Mouse (Mus musculus) thymus, adult 2 months (tissue): Measurements from ENCODE around the gene Brs3. TPM values are rescaled to one million over a fixed set of nuclear protein-coding genes. Genes with fewer than 3 reads are reported as not detected.

Experiments used
- DNase-seq: peaks from one replicate; pipeline ENCODE4 v3.0.0; 2021
- H3K27ac ChIP-seq: fragments of 200-500 bp; 2 replicates; pipeline ENCODE4 v1.5.1; 2012; ENCODE audit warnings: low read length, control low read depth; ENCODE audit not compliant: control insufficient read depth, insufficient read depth
- H3K27me3 ChIP-seq: fragments of 200-500 bp; 2 replicates; pipeline ENCODE4 v1.6.1; 2012; ENCODE audit warnings: mild to moderate bottlenecking, low read length, moderate library complexity, mixed read lengths; ENCODE audit not compliant: control insufficient read depth, insufficient read depth
- H3K36me3 ChIP-seq: fragments of 200-500 bp; 2 replicates; pipeline ENCODE4 v1.6.1; 2012; ENCODE audit warnings: mild to moderate bottlenecking, low read length, moderate library complexity; ENCODE audit not compliant: control insufficient read depth, insufficient read depth
- H3K4me1 ChIP-seq: fragments of 200-500 bp; replicated peaks from 2 replicates; pipeline ENCODE4 v1.6.1; 2012; ENCODE audit warnings: low read length; ENCODE audit not compliant: control insufficient read depth, insufficient read depth
- H3K4me3 ChIP-seq: fragments of 200-500 bp; 2 replicates; pipeline ENCODE4 v1.5.1; 2012; ENCODE audit warnings: mild to moderate bottlenecking, low read length, control low read depth, moderate library complexity; ENCODE audit not compliant: control insufficient read depth, insufficient read depth
- CTCF ChIP-seq: fragments of 200-500 bp; IDR thresholded peaks from 2 replicates; pipeline ENCODE4 v1.5.1; 2012; ENCODE audit warnings: mild to moderate bottlenecking, control low read depth, low read length, moderate library complexity, borderline replicate concordance; ENCODE audit not compliant: control insufficient read depth, poor library complexity, insufficient read depth; ENCODE audit errors: extremely low read depth
- POLR2A ChIP-seq: fragments of 200-500 bp; IDR thresholded peaks from 2 replicates; pipeline ENCODE4 v1.6.1; 2012; ENCODE audit warnings: mild to moderate bottlenecking, low read length, control low read depth, moderate library complexity; ENCODE audit not compliant: control insufficient read depth, poor library complexity, insufficient read depth; ENCODE audit errors: extremely low read depth
- WGBS: fragments of 180-500 bp; shearing (Covaris S2); methylation state at CpG from one replicate; pipeline ENCODE4 v1.1.7; 2018; 5-methylcytosine and 5-hydroxymethylcytosine counted together
- polyA plus RNA-seq: library from polyadenylated mRNA; depleted of rRNA; stranded (reverse); fragments of >200 nt; gene quantifications from 2 replicates; pipeline ENCODE4 v1.2.3, GENCODE M21; 2012; rRNA removed

Brs3 gene
- not detected in 2 replicates for polyA plus RNA-seq

GRCm38 (mm10) chrX:57042774-57043173 is at the start of gene Brs3:
Gene Brs3 (plus strand): TSS chrX:57043074.
- no peak for DNase-seq
- no peaks in the 10 kb centered on the region for H3K36me3 ChIP-seq
- TF ChIP-seq POLR2A (no peak), CTCF (no peak)
- H3K4me1 ChIP-seq: no peaks in the 10 kb centered on the region
- no peak within 1 kb of the TSS for H3K27ac ChIP-seq
- H3K4me3 ChIP-seq: no peak within 1 kb of the TSS
- 78% methylated on average over 5 of the region's 5 CpGs for WGBS
- H3K27me3 ChIP-seq: no peaks in the 10 kb centered on the region

- no peaks in the 10 kb centered on the region for H3K4me1 ChIP-seq
- no peak for TF ChIP-seq CTCF
- no peak for TF ChIP-seq POLR2A
- H3K36me3 ChIP-seq: no peaks in the 10 kb centered on the region
- H3K4me3 ChIP-seq: no peak overlapping the region
- WGBS: 90% methylated on average over 2 of the region's 2 CpGs
- H3K27me3 ChIP-seq: no peaks in the 10 kb centered on the region
- DNase-seq: no peak
- no peak overlapping the region for H3K27ac ChIP-seq
Observed at GRCm38 (mm10) chrX:57012891-57013290, 30.0 kb upstream of the Brs3 start.

GRCm38 (mm10) chrX:57043869-57044268 is 995 bp downstream of the Brs3 start:
- Histone ChIP-seq H3K27ac (no peak overlapping the region), H3K36me3 (no peaks in the 10 kb centered on the region), H3K4me3 (no peak overlapping the region), H3K27me3 (no peaks in the 10 kb centered on the region), H3K4me1 (no peaks in the 10 kb centered on the region)
- no peak for DNase-seq
- WGBS: 75% methylated on average over 6 of the region's 6 CpGs
- no peak for TF ChIP-seq CTCF
- no peak for TF ChIP-seq POLR2A

- no peak overlapping the region for H3K27ac ChIP-seq
- H3K27me3 ChIP-seq: no peaks in the 10 kb centered on the region
- 2% methylated on average over 4 of the region's 4 CpGs for WGBS
- no peak for DNase-seq
- H3K36me3 ChIP-seq: no peaks in the 10 kb centered on the region; the same call in 1 of the 2 replicates
- peak overlapping the region; percentile 87 for H3K4me3 ChIP-seq
- peaks cover 3% of the 10 kb centered on the region; the same call in 1 of the 2 replicates for H3K4me1 ChIP-seq
- TF ChIP-seq CTCF (no peak), POLR2A (no peak)
Observed at GRCm38 (mm10) chrX:57052848-57053173, 9.9 kb downstream of the Brs3 start.

- WGBS: under 1% methylated on average over 78 of the region's 85 CpGs
- Histone ChIP-seq H3K27ac (peak within 1 kb of the TSS; percentile 40), H3K4me3 (peak within 1 kb of the TSS; percentile 87), H3K4me1 (peaks cover 3% of the 10 kb centered on the region; the same call in 1 of the 2 replicates), H3K36me3 (no peaks in the 10 kb centered on the region; the same call in 1 of the 2 replicates), H3K27me3 (no peaks in the 10 kb centered on the region)
- TF ChIP-seq POLR2A: no peak
- no peak for TF ChIP-seq CTCF
- peak; percentile 70 for DNase-seq
Observed at GRCm38 (mm10) chrX:57053174-57053992, 10.5 kb downstream of the Brs3 start, which contains the start of gene Htatsf1. Gene Htatsf1 (plus strand): TSS chrX:57053583.

GRCm38 (mm10) chrX:57053993-57054385 is 11.1 kb downstream of the Brs3 start:
- TF ChIP-seq POLR2A: no peak
- TF ChIP-seq CTCF: no peak
- DNase-seq: no peak
- H3K27me3 ChIP-seq: no peaks in the 10 kb centered on the region
- peak overlapping the region; percentile 87 for H3K4me3 ChIP-seq
- WGBS: 8% methylated on average over 11 of the region's 11 CpGs
- H3K27ac ChIP-seq: peak overlapping the region; percentile 21; the same call in 1 of the 2 replicates
- H3K4me1 ChIP-seq: peaks cover 3% of the 10 kb centered on the region; the same call in 1 of the 2 replicates
- no peaks in the 10 kb centered on the region; the same call in 1 of the 2 replicates for H3K36me3 ChIP-seq

- H3K27me3 ChIP-seq: no peaks in the 10 kb centered on the region
- H3K27ac ChIP-seq: no peak overlapping the region
- no peaks in the 10 kb centered on the region for H3K36me3 ChIP-seq
- no peak overlapping the region for H3K4me3 ChIP-seq
- TF ChIP-seq POLR2A (no peak), CTCF (no peak)
- H3K4me1 ChIP-seq: no peaks in the 10 kb centered on the region
- DNase-seq: no peak
- WGBS: 80% methylated on average over 5 of the region's 5 CpGs
Observed at GRCm38 (mm10) chrX:57081496-57081895, 38.6 kb downstream of the Brs3 start.
